Mouse (Mus musculus): Measurements from ENCODE around the gene Phf6. TPM values are rescaled to one million over a fixed set of nuclear protein-coding genes. Genes with fewer than 3 reads are reported as not detected.

Gene Phf6
- 10 to 100 TPM; 35.1 TPM for polyA plus RNA-seq (2017; shearing (Covaris generic))

GRCm38 (mm10) chrX:52911587-52912371 is at the start of gene Phf6:
TSS of gene Phf6 (plus strand) at chrX:52912266.

GRCm38 (mm10) chrX:52987905-52988783 is 76.1 kb downstream of the Phf6 start, which contains the start of gene Hprt:
TSS of gene Hprt (plus strand) at chrX:52988137.

Other genes starting within 250 kb of the Phf6 start
- not detected for gene Ccdc160, start 121.1 kb upstream of the Phf6 start, polyA plus RNA-seq (2017; shearing (Covaris generic))
- 100 to 1,000 TPM; 198 to 206 TPM for gene Hprt, start 75.9 kb downstream of the Phf6 start, polyA plus RNA-seq (2017; shearing (Covaris generic))

All from inflammation-experienced regulatory T-cells (primary cell).